Mouse (Mus musculus): ENCODE measurements around the gene Ctf2.

GRCm38 (mm10) chr7:127766851-127767609, 35.1 kb upstream of the Ctf2 start:
- TF ChIP-seq POLR2A (IDR thresholded peaks at IDR 0.05; ENCODE audit: low read depth, low read length) (no peak), CTCF (conservative IDR thresholded peaks at IDR 0.05; ENCODE audit: insufficient read depth, insufficient read length, low read depth, low read length) (no peak)

All from kidney, adult 2 months (tissue).